8 mouse cellular contexts compared by ENCODE assay signal in genomic region chr5:20881915-20882800, GRCm38 (mm10). TPM values are rescaled to one million over a fixed set of nuclear protein-coding genes. Genes with fewer than 3 reads are reported as not detected.
DNase-seq lines count a peak whose midpoint lies in the region; ATAC-seq lines count a peak whose summit lies in the region.

TSS of gene Phtf2 (minus strand) at chr5:20882124.
TSS of gene Tmem60 (plus strand) at chr5:20882191.

- peak within 1 kb of the TSS; percentile 85 for H3K9ac ChIP-seq in hindbrain, embryonic 14.5 days

- H3K27ac ChIP-seq in hindbrain, embryonic 14.5 days = peak within 1 kb of the TSS; percentile 94

- peaks cover 22% of the 10 kb centered on the region for H3K4me1 ChIP-seq in hindbrain, embryonic 14.5 days (replicated peaks; ENCODE audit: control insufficient read depth, insufficient read depth, low read length)

- H3K27me3 ChIP-seq in hindbrain, embryonic 14.5 days (ENCODE audit: control insufficient read depth, insufficient read depth, low read length) = no peaks in the 10 kb centered on the region

- H3K4me3 ChIP-seq in hindbrain, embryonic 14.5 days (replicated peaks; ENCODE audit: low read length) = peak within 1 kb of the TSS; percentile 76

- DNase-seq in R1 (ENCODE audit: low read depth, low spot score) = peak; percentile 99
- DNase-seq in cerebellum, postnatal 25 days = peak; percentile 99
- DNase-seq in frontal cortex, postnatal 25 days (ENCODE audit: low spot score in 2 of 2) = peak; percentile 94
- peak; percentile 98 for DNase-seq in hindbrain, embryonic 14.5 days (ENCODE audit: low spot score)
- DNase-seq in layer of hippocampus, postnatal 36 days = peak; percentile 98 to 99
- peak; percentile 99 for DNase-seq in lung, postnatal 36 days
- DNase-seq in retina, postnatal 1 day = peak; percentile 99
- peak; percentile 96 to 99 for DNase-seq in urinary bladder, adult 18-20 months (ENCODE audit: low spot score in 2 of 2)

- peak; percentile 99 for ATAC-seq in hindbrain, embryonic 14.5 days (ENCODE audit: low FRiP score)

- peak within 1 kb of the TSS; percentile 67 for H3K4me2 ChIP-seq in hindbrain, embryonic 14.5 days (replicated peaks)

- WGBS in hindbrain, embryonic 14.5 days = under 1% methylated on average over 75 of the region's 94 CpGs

- no peaks in the 10 kb centered on the region for H3K9me3 ChIP-seq in hindbrain, embryonic 14.5 days (ENCODE audit: control insufficient read depth, low read length)

- H3K36me3 ChIP-seq in hindbrain, embryonic 14.5 days (replicated peaks; ENCODE audit: control insufficient read depth, insufficient read depth) = no peaks in the 10 kb centered on the region

RNA-seq across cellular contexts. Expression of gene Phtf2, which starts in this region (rescaled TPM):
- 29.6 and 32.6 TPM in 2 replicates for polyA plus RNA-seq in hindbrain, embryonic 14.5 days (2014; fragmentation: Nextera tagmentation; extraction: Ambion mirVana)
- total RNA-seq in layer of hippocampus, postnatal 36 days (2021) = 10 to 100 TPM; 10.8 to 12.1 TPM

RNA-seq across cellular contexts. Expression of gene Tmem60, which starts in this region (rescaled TPM):
- 65.4 and 73.6 TPM in 2 replicates for polyA plus RNA-seq in hindbrain, embryonic 14.5 days (2014; fragmentation: Nextera tagmentation; extraction: Ambion mirVana)
- total RNA-seq in layer of hippocampus, postnatal 36 days (2021) = 10 to 100 TPM; 21.9 to 23.3 TPM

Comparison
In these comparisons a context has a peak if more than half of its experiments do, and no peak if none do; other contexts are left out.
1. Peak in every context shown above with its lines: DNase-seq, ATAC-seq, H3K4me3 ChIP-seq and H3K27ac ChIP-seq.